Mouse (Mus musculus) intestine, embryonic 16.5 days (tissue): ENCODE data around the gene Gripap1. TPM values are rescaled to one million over a fixed set of nuclear protein-coding genes. Genes with fewer than 3 reads are reported as not detected.
"Not testable (repeated sequence)": the region's sequence is repeated elsewhere in the genome, so short reads cannot be mapped to it uniquely, and the experiment has no call there.

Experiments used
- ATAC-seq: fragments of 200-750 bp; cut with Nextera tagmentation; 2 replicates; pipeline ENCODE4 v1.8.0; 2017; ENCODE audit warnings: moderate TSS enrichment, moderate library complexity
- H3K27ac ChIP-seq: fragments of 300-500 bp; sonication (generic); 2 replicates; pipeline ENCODE4 v1.5.1; 2014; ENCODE audit warnings: mild to moderate bottlenecking, low read length
- H3K27me3 ChIP-seq: fragments of 300-500 bp; sonication (generic); replicated peaks from 2 replicates; pipeline ENCODE4 v1.6.1; 2014; ENCODE audit warnings: low read length, control low read depth, mixed read lengths; ENCODE audit not compliant: control insufficient read depth, insufficient read depth
- H3K36me3 ChIP-seq: fragments of 300-500 bp; sonication (generic); 2 replicates; pipeline ENCODE4 v1.6.1; 2014; ENCODE audit warnings: low read length, control low read depth; ENCODE audit not compliant: control insufficient read depth, insufficient read depth
- H3K4me1 ChIP-seq: fragments of 300-500 bp; sonication (generic); 2 replicates; pipeline ENCODE4 v1.6.1; 2014; ENCODE audit warnings: low read length, control low read depth, mixed read lengths; ENCODE audit not compliant: control insufficient read depth, insufficient read depth
- H3K4me2 ChIP-seq: fragments of 300-500 bp; sonication (generic); 2 replicates; pipeline ENCODE4 v1.6.1; 2014; ENCODE audit warnings: low read depth, low read length, control low read depth
- H3K4me3 ChIP-seq: fragments of 300-500 bp; sonication (generic); 2 replicates; pipeline ENCODE4 v1.5.1; 2014; ENCODE audit warnings: mild to moderate bottlenecking, low read length
- H3K9ac ChIP-seq: fragments of 300-500 bp; sonication (generic); 2 replicates; pipeline ENCODE4 v1.6.1; 2014; ENCODE audit warnings: low read depth, low read length
- H3K9me3 ChIP-seq: fragments of 300-500 bp; sonication (generic); 2 replicates; pipeline ENCODE4 v1.6.1; 2016; ENCODE audit warnings: low read length, control low read depth; ENCODE audit not compliant: control insufficient read depth
- WGBS: fragments of 180-500 bp; shearing (Covaris S2); extraction: QIAGEN DNeasy Blood & Tissue Kit; methylation state at CpG from one replicate; pipeline ENCODE4 v1.1.7; 2014; 5-methylcytosine and 5-hydroxymethylcytosine counted together
- polyA plus RNA-seq: library from polyadenylated mRNA; unstranded; fragments of >200 nt; fragmentation: Nextera tagmentation; extraction: Ambion mirVana; gene quantifications from 2 replicates; pipeline ENCODE4 v1.2.1, GENCODE M21; 2015

The Gripap1 gene
- 36.6 and 37.5 TPM in 2 replicates for polyA plus RNA-seq

DNA sequence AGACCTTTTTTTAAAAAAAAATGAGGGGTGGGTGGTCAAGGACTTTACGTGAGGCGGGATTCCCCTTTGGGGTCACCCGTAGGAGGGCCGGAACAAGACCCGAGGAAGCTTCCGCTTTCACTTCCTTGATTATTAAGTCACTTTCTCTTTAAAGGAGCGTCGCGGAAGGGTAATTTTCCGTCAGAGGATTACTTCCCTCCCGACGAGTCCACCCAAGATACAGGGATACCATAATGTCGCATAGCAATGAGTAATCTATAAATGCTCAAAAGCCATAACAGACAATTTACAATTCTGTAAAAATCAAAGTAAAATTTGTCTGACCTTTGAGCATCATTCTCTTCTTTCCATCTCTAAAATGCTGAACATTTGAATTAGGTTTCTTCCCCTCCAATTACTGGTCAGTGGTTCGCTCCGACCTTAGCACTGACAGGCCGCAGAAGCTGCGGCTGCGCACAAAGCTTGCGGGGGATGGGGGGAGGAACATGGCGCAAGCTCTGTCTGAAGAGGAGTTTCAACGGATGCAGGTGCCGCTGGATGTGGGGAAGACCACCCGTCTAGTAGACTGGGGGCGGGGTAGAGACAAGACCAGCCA is at the start of gene Gripap1:
TSS of gene Gripap1 (plus strand) at position 224 of the 595 bp plus-strand sequence.
- no peaks in the 10 kb centered on the region for H3K27me3 ChIP-seq
- peak; percentile 92 for ATAC-seq
- peak within 1 kb of the TSS; percentile 53 for H3K4me2 ChIP-seq
- H3K36me3 ChIP-seq, result 0 out of 2 replicates have a peak, but pooled peaks cover 3% of the 10 kb centered on the region
- WGBS, result 13% methylated on average over 24 of the region's 24 CpGs
- H3K4me1 ChIP-seq, result peaks cover 4% of the 10 kb centered on the region; the same call in 1 of the 2 replicates
- H3K4me3 ChIP-seq, result peak within 1 kb of the TSS; percentile 62
- H3K9me3 ChIP-seq, result no peaks in the 10 kb centered on the region
- H3K27ac ChIP-seq, result no peak within 1 kb of the TSS
- peak within 1 kb of the TSS; percentile 67 for H3K9ac ChIP-seq

- H3K9ac ChIP-seq, result no peak overlapping the region
- H3K9me3 ChIP-seq, result no peaks in the 10 kb centered on the region
- 0 out of 2 replicates have a peak overlapping the region, but pooled peaks have one; percentile 12 for H3K4me2 ChIP-seq
- no peaks in the 10 kb centered on the region for H3K27me3 ChIP-seq
- no peaks in the 10 kb centered on the region for H3K36me3 ChIP-seq
- peak overlapping the region; percentile 22; the same call in 1 of the 2 replicates for H3K4me3 ChIP-seq
- WGBS, result 43% methylated on average over 10 of the region's 10 CpGs
- H3K4me1 ChIP-seq, result no peaks in the 10 kb centered on the region
- ATAC-seq, result peak; percentile 78
- H3K27ac ChIP-seq, result peak overlapping the region; percentile 70
Observed at GRCm38 (mm10) chrX:7740082-7740819, 49.3 kb upstream of the Gripap1 start.

DNA sequence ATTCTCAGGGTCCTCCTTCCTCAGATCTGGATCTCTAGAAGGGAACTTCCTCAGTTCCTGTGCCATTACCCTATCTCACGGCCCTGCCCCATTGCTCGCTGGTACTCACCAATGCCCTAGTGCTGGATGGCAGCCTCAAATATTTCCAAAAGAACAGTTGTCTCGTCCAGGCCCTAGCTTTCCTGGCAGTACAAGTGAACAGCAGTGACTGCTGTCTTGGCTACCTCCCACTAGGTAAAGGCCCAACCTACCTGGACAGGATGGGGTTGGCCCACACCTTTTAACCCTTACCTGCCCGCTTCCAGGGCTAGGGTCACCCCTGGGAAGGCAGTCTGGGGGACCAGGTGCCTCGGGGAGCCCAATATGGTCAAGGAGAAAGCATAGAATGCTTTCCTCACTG is 48.5 kb upstream of the Gripap1 start:
- Histone ChIP-seq H3K27ac (peak overlapping the region; percentile 70; the same call in 1 of the 2 replicates), H3K9me3 (no peaks in the 10 kb centered on the region), H3K36me3 (no peaks in the 10 kb centered on the region), H3K4me2 (no peak overlapping the region), H3K27me3 (no peaks in the 10 kb centered on the region), H3K4me1 (no peaks in the 10 kb centered on the region), H3K9ac (no peak overlapping the region), H3K4me3 (peak overlapping the region; percentile 22; the same call in 1 of the 2 replicates)
- ATAC-seq, result no peak
- WGBS, result 58% methylated on average over 5 of the region's 5 CpGs

DNA sequence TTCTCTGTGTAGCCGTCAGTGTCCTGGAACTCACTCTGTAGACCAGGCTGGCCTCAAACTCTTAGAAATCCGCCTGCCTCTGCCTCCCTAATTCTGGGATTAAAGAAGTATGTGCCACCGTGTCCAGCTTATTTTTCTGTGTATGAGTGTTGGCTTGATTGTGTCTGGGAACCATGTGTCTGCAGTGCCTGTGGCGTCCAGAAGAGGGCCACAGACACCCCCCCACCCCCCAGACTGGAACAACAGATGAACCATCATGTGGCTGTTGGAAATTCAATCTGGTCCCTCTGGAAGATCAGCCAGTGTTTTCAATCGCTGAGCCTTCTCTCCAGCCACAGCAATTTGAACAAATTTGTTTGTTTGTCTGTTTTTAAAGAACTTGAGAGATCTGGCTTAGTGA is 46.1 kb upstream of the Gripap1 start:
- Histone ChIP-seq H3K4me1 (no peaks in the 10 kb centered on the region), H3K27ac (no peak overlapping the region), H3K4me2 (no peak overlapping the region), H3K9ac (no peak overlapping the region), H3K4me3 (no peak overlapping the region), H3K9me3 (no peaks in the 10 kb centered on the region), H3K36me3 (no peaks in the 10 kb centered on the region), H3K27me3 (no peaks in the 10 kb centered on the region)
- no peak for ATAC-seq
- WGBS, result 62% methylated on average over 5 of the region's 5 CpGs

GRCm38 (mm10) chrX:7744940-7745339 is 44.6 kb upstream of the Gripap1 start:
- 52% methylated on average over 1 of the region's 1 CpGs for WGBS
- H3K9ac ChIP-seq, result no peak overlapping the region
- no peak for ATAC-seq
- peaks cover 1% of the 10 kb centered on the region; the same call in 1 of the 2 replicates for H3K4me1 ChIP-seq
- H3K27ac ChIP-seq, result no peak overlapping the region
- no peaks in the 10 kb centered on the region for H3K9me3 ChIP-seq
- H3K4me3 ChIP-seq, result no peak overlapping the region
- no peaks in the 10 kb centered on the region for H3K27me3 ChIP-seq
- no peak overlapping the region for H3K4me2 ChIP-seq
- no peaks in the 10 kb centered on the region for H3K36me3 ChIP-seq

DNA sequence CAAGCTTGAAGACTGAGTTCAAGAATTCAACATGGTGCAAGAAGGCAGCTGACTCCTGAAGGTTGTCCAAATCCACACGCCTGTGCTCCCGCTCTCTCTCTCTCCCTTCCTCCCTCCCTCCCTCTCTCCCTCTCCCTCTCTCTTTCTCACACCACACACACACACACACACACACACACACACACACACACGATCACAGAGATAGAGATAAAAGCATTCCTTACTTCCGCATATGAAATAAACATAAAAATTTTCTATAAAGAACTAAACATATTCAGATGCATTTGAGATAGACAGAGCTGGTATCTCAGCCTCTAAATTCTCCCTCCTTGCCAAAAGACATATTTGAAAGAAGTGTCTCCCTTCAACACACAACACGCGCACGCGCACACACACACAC is 44.1 kb upstream of the Gripap1 start:
- Histone ChIP-seq H3K9me3 (no peaks in the 10 kb centered on the region), H3K4me2 (no peak overlapping the region), H3K9ac (no peak overlapping the region), H3K36me3 (no peaks in the 10 kb centered on the region), H3K4me1 (peaks cover 2% of the 10 kb centered on the region; the same call in 1 of the 2 replicates), H3K27ac (no peak overlapping the region), H3K27me3 (no peaks in the 10 kb centered on the region), H3K4me3 (no peak overlapping the region)
- WGBS, result 88% methylated on average over 8 of the region's 8 CpGs
- ATAC-seq, result no peak

DNA sequence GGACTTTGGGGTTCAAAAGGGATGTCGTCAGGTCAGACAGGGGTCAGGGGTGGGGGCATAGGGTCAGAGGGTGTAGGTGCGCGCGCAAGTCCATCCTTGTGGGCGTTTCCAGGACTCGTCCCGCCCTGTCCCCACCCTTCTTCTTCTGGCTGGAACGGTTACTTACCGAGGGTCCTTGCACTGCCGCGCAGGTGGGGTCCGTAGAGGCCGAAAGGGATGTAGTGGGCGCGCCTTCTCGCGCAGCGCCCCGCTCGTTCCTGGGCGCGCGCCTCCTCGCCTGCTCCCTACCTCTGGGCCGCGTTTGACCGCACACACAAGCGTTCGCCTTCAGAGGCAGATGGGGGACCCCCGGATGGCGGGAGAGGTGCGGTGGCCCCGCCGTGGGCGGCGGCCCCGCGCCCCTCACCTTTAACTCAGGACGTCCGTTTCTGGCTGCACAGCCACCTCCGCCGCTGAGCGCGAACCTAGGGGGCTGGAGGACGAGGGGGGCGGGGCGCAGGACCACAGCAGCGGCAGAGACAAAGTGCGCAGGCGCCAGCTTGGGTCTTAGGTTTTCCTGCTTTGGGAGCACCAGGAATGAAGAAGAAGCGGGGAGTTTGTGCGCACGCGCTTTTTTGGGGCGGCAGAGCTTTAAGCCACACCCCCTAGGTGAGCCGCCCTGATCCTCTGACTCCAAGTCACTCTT is 39.0 kb upstream of the Gripap1 start, which contains the start of gene Ccdc120:
TSS of gene Ccdc120 (minus strand) at position 474 of the 685 bp plus-strand sequence.
- H3K9ac ChIP-seq, result peak within 1 kb of the TSS; percentile 78
- H3K4me3 ChIP-seq, result peak within 1 kb of the TSS; percentile 65
- no peaks in the 10 kb centered on the region for H3K27me3 ChIP-seq
- H3K27ac ChIP-seq, result no peak within 1 kb of the TSS
- peak within 1 kb of the TSS; percentile 50 for H3K4me2 ChIP-seq
- no peaks in the 10 kb centered on the region for H3K36me3 ChIP-seq
- WGBS, result 9% methylated on average over 47 of the region's 56 CpGs
- ATAC-seq, result peak; percentile 83
- H3K4me1 ChIP-seq, result peaks cover 2% of the 10 kb centered on the region; the same call in 1 of the 2 replicates
- H3K9me3 ChIP-seq, result no peaks in the 10 kb centered on the region

DNA sequence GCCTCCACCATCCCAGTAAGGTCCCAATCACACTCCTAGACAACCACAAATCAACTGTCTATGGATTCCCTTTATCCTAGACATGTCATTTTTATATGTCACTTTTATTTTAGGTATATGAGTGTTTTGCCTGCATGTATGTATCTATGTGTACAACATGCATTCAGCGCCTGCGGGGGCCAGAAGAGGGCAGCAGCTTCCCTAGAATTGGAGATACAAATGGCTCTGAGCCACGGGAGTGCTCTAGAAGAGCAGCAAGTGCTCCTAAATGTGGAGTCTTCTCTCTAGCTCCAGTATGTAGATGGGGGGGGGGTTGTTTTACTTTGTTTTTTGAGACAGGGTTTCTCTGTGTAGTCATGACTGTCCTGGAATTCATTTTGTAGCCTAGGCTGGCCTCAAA is 35.9 kb upstream of the Gripap1 start:
- not testable (repeated sequence) for ATAC-seq, H3K4me3 ChIP-seq, H3K4me1 ChIP-seq, H3K4me2 ChIP-seq, H3K27ac ChIP-seq, H3K9ac ChIP-seq, H3K36me3 ChIP-seq, H3K9me3 ChIP-seq, H3K27me3 ChIP-seq
- WGBS, result 19% methylated on average over 3 of the region's 3 CpGs
